Comparison of ENCODE assay signal across 35 mouse cellular contexts in genomic region chr4:33486050-33486449, GRCm38 (mm10).
"Had no signal": no experiment of that assay in that cellular context is flagged by ENCODE, and none has a peak within 500 bp of the region (broad histone marks: within the 10 kb centered on the region; RNA-seq: fewer than 3 reads in every experiment).

No protein-coding gene starts in this region.

- H3K27me3 ChIP-seq: heart, embryonic 12.5 days; heart, embryonic 13.5 days; heart, embryonic 15.5 days; hindbrain, embryonic 12.5 days; hindbrain, embryonic 13.5 days; hindbrain, embryonic 15.5 days; intestine, embryonic 15.5 days; kidney, embryonic 15.5 days had no signal

- H3K9me3 ChIP-seq: heart, embryonic 10.5 days; heart, embryonic 12.5 days; heart, embryonic 13.5 days; heart, embryonic 15.5 days; hindbrain, embryonic 10.5 days; hindbrain, embryonic 12.5 days; hindbrain, embryonic 13.5 days; hindbrain, embryonic 15.5 days; intestine, embryonic 15.5 days; kidney, embryonic 15.5 days had no signal

- DNase-seq: heart, adult 18-20 months; heart, adult 2 months; heart, postnatal 10 days; heart, postnatal 14 days; heart, postnatal 36 days; heart, postnatal 4 days; kidney, adult 11 months; kidney, adult 18-20 months; kidney, adult 2 months; kidney, adult 8-10 months; kidney, adult 9 months; kidney, postnatal 10 days; kidney, postnatal 14 days; kidney, postnatal 25 days; kidney, postnatal 36 days; kidney, postnatal 4 days; layer of hippocampus, adult 9-11 months had no signal

- H3K4me3 ChIP-seq: heart, adult 2 months; heart, embryonic 10.5 days; heart, embryonic 12.5 days; heart, embryonic 13.5 days; heart, embryonic 15.5 days; hindbrain, embryonic 10.5 days; hindbrain, embryonic 12.5 days; hindbrain, embryonic 13.5 days; hindbrain, embryonic 15.5 days; intestine, embryonic 15.5 days; kidney, embryonic 15.5 days; layer of hippocampus, adult 2 months had no signal

- ATAC-seq: hindbrain, embryonic 16.5 days; hindbrain, postnatal 0 days; inflammation-experienced regulatory T-cells, adult 6 months; intestine, postnatal 0 days had no signal

- H3K9ac ChIP-seq: heart, embryonic 12.5 days; heart, embryonic 13.5 days; heart, embryonic 15.5 days; hindbrain, embryonic 12.5 days; hindbrain, embryonic 13.5 days; hindbrain, embryonic 14.5 days; hindbrain, embryonic 15.5 days; intestine, embryonic 15.5 days; kidney, embryonic 15.5 days had no signal

- H3K27ac ChIP-seq: heart, adult 2 months; heart, embryonic 10.5 days; heart, embryonic 13.5 days; heart, embryonic 15.5 days; hindbrain, embryonic 10.5 days; hindbrain, embryonic 12.5 days; hindbrain, embryonic 13.5 days; hindbrain, embryonic 14.5 days; hindbrain, embryonic 15.5 days; hindbrain, postnatal 0 days; intestine, embryonic 15.5 days; kidney, embryonic 15.5 days; kidney, postnatal 0 days; layer of hippocampus, adult 2 months had no signal

- H3K36me3 ChIP-seq: heart, embryonic 10.5 days; heart, embryonic 12.5 days; heart, embryonic 13.5 days; heart, embryonic 15.5 days; hindbrain, embryonic 10.5 days; hindbrain, embryonic 12.5 days; hindbrain, embryonic 15.5 days; intestine, embryonic 15.5 days; kidney, embryonic 15.5 days had no signal

- H3K4me1 ChIP-seq: heart, embryonic 12.5 days; heart, embryonic 15.5 days; hindbrain, embryonic 12.5 days; kidney, embryonic 15.5 days had no signal

- H3K4me2 ChIP-seq: heart, embryonic 11.5 days; heart, embryonic 12.5 days; heart, embryonic 13.5 days; heart, embryonic 15.5 days; hindbrain, embryonic 12.5 days; hindbrain, embryonic 13.5 days; hindbrain, embryonic 14.5 days; hindbrain, embryonic 15.5 days; intestine, embryonic 15.5 days; kidney, embryonic 15.5 days had no signal
